Mouse (Mus musculus): ENCODE measurements at regions not wholly inside any gene's neighbourhood (a gene's known extent, or its start where the extent isn't known, plus 50 kb on each side); places are given as distances from the start of the nearest gene placed in this dataset.
A peak's percentile ranks its signal among the peaks of the same experiment; 100 is the strongest.

- DNase-seq (ENCODE audit: low read depth, low spot score), result no peak
Measured at GRCm38 (mm10) chrX:163302697-163303096, 246.8 kb downstream of the Grpr start.

- DNase-seq (ENCODE audit: low read depth, low spot score), result no peak
Measured at GRCm38 (mm10) chrX:163301045-163301444, 248.4 kb downstream of the Grpr start.

GRCm38 (mm10) chrX:163296956-163297628 is 252.4 kb downstream of the Grpr start:
- no peak for DNase-seq (ENCODE audit: low read depth, low spot score)

- no peak for DNase-seq (ENCODE audit: low read depth, low spot score)
Measured at GRCm38 (mm10) chrX:163261248-163261647, 288.2 kb downstream of the Grpr start.

- peak; percentile 11 for DNase-seq (ENCODE audit: low read depth, low spot score)
Measured at GRCm38 (mm10) chrX:163253048-163253447, 288.6 kb upstream of the S100g start.

- DNase-seq (ENCODE audit: low read depth, low spot score), result no peak
Measured at GRCm38 (mm10) chrX:163205260-163205659, 240.9 kb upstream of the S100g start.

GRCm38 (mm10) chrX:163203446-163203845 is 239.0 kb upstream of the S100g start:
- DNase-seq (ENCODE audit: low read depth, low spot score), result no peak

- DNase-seq (ENCODE audit: low read depth, low spot score), result no peak
Measured at GRCm38 (mm10) chrX:163181588-163181987, 217.2 kb upstream of the S100g start.

GRCm38 (mm10) chrX:163164810-163165209 is 200.4 kb upstream of the S100g start:
- DNase-seq (ENCODE audit: low read depth, low spot score), result no peak

- DNase-seq (ENCODE audit: low read depth, low spot score), result no peak
Measured at GRCm38 (mm10) chrX:163155251-163155650, 190.9 kb upstream of the S100g start.

GRCm38 (mm10) chrX:163151970-163152369 is 187.6 kb upstream of the S100g start:
- DNase-seq (ENCODE audit: low read depth, low spot score), result no peak

- no peak for DNase-seq (ENCODE audit: low read depth, low spot score)
Measured at GRCm38 (mm10) chrX:163144475-163144874, 180.1 kb upstream of the S100g start.

GRCm38 (mm10) chrX:163139475-163139874 is 175.1 kb upstream of the S100g start:
- no peak for DNase-seq (ENCODE audit: low read depth, low spot score)

- DNase-seq (ENCODE audit: low read depth, low spot score), result no peak
Measured at GRCm38 (mm10) chrX:163128626-163129025, 164.2 kb upstream of the S100g start.

GRCm38 (mm10) chrX:163117681-163118393 is 153.4 kb upstream of the S100g start:
- no peak for DNase-seq (ENCODE audit: low read depth, low spot score)

GRCm38 (mm10) chrX:163117237-163117636 is 152.8 kb upstream of the S100g start:
- DNase-seq (ENCODE audit: low read depth, low spot score), result no peak

- DNase-seq (ENCODE audit: low read depth, low spot score), result no peak
Measured at GRCm38 (mm10) chrX:163095026-163095765, 130.8 kb upstream of the S100g start.

All from WW6 (cell line).